Mouse (Mus musculus) Patski (cell line): ENCODE results near the gene Zpbp. TPM values are rescaled to one million over a fixed set of nuclear protein-coding genes. Genes with fewer than 3 reads are reported as not detected.

Source experiments
- ATAC-seq: fragments of 100-300 bp; one replicate; pipeline ENCODE4 v1.8.0; 2021
- CTCF ChIA-PET: fragments of 350-600 bp; sonication (Branson Sonifier 250); formaldehyde crosslinking; loops from one replicate; lab custom pipeline; 2022; ENCODE audit warnings: inconsistent platforms; lab: Charles Lee
- POLR2A ChIA-PET: fragments of 350-600 bp; sonication (Branson Sonifier 250); formaldehyde crosslinking; loops from one replicate; lab custom pipeline; 2022; ENCODE audit warnings: antibody characterized with exemption, inconsistent platforms; lab: Charles Lee
- DNase-seq: peaks from one replicate; pipeline ENCODE4 v3.0.0-alpha.2; 2011; ENCODE audit warnings: low read depth, low spot score
- H3K27me3 ChIP-seq: fragments of 371-371 bp; one replicate; pipeline ENCODE4 v1.5.1; 2021
- CTCF ChIP-seq: fragments of 100-300 bp; IDR thresholded peaks from one replicate; pipeline ENCODE4 v1.5.1; 2021
- in situ Hi-C: fragments of 300-500 bp; cut with MboI; formaldehyde crosslinking; loops from 3 replicates; pipeline ENCODE4 v1.11.1; 2018; ENCODE audit warnings: low pct_unique_long_range_greater_than_20kb, mixed read lengths
- polyA plus RNA-seq: library from polyadenylated mRNA; unstranded; gene quantifications from one replicate; pipeline ENCODE4 v1.2.3, GENCODE M21; 2021

The Zpbp gene
- 0.27 TPM for polyA plus RNA-seq

DNA sequence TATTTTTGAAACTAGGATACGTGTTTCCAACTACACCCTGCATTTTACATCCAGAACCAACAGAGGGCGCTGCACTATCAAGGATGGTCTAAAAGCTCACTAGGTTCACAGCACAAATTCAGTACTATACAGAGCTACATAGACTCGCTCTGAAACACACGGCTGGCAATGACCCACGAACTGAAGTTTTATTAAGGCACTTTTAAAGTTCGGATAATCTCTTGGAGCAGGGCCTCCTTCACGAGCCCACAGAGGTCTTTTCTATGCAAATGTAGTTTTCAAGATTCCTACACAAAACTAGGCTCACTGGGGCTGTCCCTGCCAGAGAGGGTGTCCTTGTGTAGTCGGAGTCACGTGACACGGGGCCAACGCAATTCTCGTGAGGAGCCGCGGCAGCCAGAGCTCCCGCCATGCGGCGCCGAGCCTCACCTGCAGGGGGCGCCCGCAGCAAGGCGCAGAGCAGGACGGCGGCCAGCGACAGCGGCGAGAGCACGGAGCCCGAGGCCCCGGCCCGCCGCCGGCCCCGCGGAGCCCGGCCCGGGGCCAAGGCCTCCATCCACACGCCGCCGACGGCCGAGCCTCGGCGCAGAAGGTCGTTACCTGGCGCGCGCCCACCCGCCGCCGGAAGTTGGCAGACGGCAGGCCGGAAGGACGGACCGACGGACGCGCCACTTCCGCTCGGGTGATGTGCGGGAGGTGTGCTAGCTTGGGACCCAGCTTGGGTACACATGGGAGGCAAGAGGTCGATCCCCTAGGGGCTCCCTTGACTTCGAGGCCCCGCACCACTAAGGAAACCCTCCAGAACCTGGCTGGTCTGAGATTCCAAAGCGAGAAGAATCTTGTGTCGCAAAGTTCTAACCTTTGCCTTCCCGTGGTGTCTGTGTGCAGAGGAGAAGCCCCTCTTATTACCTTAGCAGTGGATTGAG lies at the start of gene Zpbp, which contains the start of gene Spata48:
Gene Zpbp, minus strand, starts transcription at position 774 of the 926 bp plus-strand sequence.
Gene Spata48, plus strand, starts transcription at position 460 of the 926 bp plus-strand sequence.
- in situ Hi-C loops, result loop anchor here (25.0 kb wide), 1 partner anchor 325 kb away; no protein-coding TSS in a partner anchor
- DNase-seq (peak; percentile 33), ATAC-seq (peak; percentile 93)
- peak; percentile 84 for TF ChIP-seq CTCF
- POLR2A ChIA-PET, result no interaction called here
- peaks cover 18% of the 10 kb centered on the region for H3K27me3 ChIP-seq
- CTCF ChIA-PET, result interaction anchor here (0.7 to 1.0 kb wide), 2 partner anchors 9 to 326 kb away, joined by 3 to 5 read pairs; no protein-coding TSS in a partner anchor

DNA sequence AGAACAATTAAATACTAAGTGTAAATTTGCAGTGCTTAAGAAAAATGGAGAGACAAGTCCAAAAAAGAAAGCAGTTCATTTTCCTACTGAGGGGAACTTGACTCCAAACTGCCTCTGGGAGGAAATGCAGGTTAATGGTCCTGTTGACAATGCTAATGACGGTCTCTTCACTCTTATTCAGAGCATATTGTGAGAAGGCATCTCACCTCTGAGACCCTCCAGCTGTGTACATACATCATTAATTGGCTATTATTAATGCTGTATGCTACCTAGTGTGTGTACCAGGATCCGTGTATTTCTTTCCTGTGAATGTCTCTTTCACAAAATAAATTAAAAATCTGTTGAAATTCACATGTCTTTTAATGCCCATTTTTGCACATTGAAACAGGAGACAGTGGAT lies 47.2 kb upstream of the Zpbp start:
- TF ChIP-seq CTCF, result no peak
- CTCF ChIA-PET, result no interaction called here
- in situ Hi-C loops, result no loop called here
- peaks cover 4% of the 10 kb centered on the region for H3K27me3 ChIP-seq
- ATAC-seq, result no peak
- POLR2A ChIA-PET, result no interaction called here
- DNase-seq, result no peak

GRCm38 (mm10) chr11:11506187-11506586 lies 44.0 kb upstream of the Zpbp start:
- ChIA-PET POLR2A (no interaction called here), CTCF (interaction anchor here (1.2 kb wide), 1 partner anchor 282 kb away, joined by 5 read pairs; no protein-coding TSS in a partner anchor)
- no peak for TF ChIP-seq CTCF
- ATAC-seq (no peak), DNase-seq (no peak)
- in situ Hi-C loops, result no loop called here
- H3K27me3 ChIP-seq, result peaks cover 4% of the 10 kb centered on the region

DNA sequence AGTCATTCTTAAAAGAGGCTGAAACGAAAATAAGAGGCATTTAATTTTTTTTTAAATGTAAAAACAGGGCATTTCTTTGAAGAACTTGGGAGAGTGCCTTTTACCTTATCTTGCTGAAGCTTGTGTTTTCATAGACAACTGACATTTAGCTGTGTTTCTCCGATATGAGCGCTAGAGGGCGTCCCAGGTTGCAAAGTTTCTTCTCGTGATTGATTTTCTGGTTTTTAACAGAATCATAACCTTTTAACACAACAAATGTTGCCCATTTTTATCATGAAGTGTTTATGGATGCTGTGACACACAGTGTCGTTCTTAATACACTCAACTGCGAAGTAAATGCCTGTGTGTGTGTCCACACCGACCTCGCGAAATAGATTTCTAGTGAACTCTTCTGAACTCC lies 37.7 kb upstream of the Zpbp start:
- DNase-seq (no peak), ATAC-seq (no peak)
- peak; percentile 64 for TF ChIP-seq CTCF
- H3K27me3 ChIP-seq, result peaks cover 8% of the 10 kb centered on the region
- in situ Hi-C loops, result no loop called here
- CTCF ChIA-PET, result interaction anchor here (0.8 to 1.8 kb wide), 3 partner anchors 22 to 321 kb away, joined by 3 to 8 read pairs (median 3); no protein-coding TSS in a partner anchor
- POLR2A ChIA-PET, result no interaction called here

DNA sequence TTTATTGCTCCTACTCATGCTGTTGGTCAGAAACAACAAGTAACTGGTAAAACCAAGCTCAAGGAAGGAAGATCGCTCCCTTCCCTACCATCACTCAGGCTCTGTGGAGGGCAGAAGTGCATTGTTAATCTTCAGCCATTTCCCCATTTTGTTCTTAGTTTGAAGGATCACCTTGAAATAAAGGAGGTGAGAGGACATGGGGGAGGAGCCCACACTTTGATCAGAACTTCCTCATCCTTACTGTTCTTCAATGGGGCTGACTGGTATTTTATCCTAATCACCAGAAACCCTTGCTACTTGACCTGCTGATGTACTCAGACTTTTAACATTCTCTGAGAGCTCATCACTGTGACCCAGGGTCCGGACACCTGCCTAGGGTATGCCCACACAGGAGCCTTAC lies 33.5 kb upstream of the Zpbp start:
- no peak for ATAC-seq
- POLR2A ChIA-PET, result no interaction called here
- TF ChIP-seq CTCF, result no peak
- CTCF ChIA-PET, result no interaction called here
- no peak for DNase-seq
- in situ Hi-C loops, result no loop called here
- peaks cover 8% of the 10 kb centered on the region for H3K27me3 ChIP-seq

DNA sequence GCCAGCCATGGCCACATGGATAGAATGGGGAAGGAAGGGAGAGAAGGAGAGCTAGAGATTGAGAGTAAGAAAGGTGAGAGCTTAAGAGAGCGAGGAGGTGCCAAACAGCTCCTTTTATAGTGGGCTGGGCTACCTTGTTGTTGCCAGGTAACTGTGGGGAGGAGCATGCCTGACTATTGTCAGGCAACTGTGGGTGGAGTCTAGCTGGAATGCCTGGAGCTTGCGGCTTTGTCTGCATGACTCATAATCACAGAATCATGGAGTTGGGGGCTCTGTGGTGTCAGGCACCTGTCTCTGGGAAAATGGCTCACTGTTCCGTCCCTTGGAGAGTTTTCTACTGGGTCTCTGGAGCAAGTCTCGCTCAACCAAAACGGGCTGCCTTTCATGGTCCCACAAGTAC lies 29.8 kb upstream of the Zpbp start:
- POLR2A ChIA-PET, result no interaction called here
- CTCF ChIA-PET, result no interaction called here
- no peak for TF ChIP-seq CTCF
- no peak for DNase-seq
- peaks cover 9% of the 10 kb centered on the region for H3K27me3 ChIP-seq
- ATAC-seq, result no peak
- in situ Hi-C loops, result no loop called here

DNA sequence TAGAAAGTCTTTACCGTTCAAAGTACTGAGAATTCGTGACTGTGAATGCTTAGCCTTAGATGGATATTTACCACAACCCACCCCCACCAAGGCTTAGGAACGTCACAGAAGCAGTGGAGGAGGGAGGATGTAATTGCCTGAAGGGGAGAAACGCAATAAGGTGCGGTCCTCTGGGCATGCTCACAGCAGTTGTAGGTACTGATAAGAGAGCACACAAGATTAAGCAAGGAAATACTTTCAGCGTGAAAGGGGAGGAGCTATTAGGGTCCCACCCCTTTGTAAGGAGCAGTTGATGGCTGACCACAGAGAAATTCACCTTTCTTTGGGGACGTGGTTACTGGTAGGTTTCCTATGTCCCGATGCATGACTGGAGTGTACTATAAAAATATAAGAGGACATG lies 22.2 kb upstream of the Zpbp start:
- in situ Hi-C loops, result no loop called here

GRCm38 (mm10) chr11:11468924-11469323 lies 6.7 kb upstream of the Zpbp start:
- POLR2A ChIA-PET, result no interaction called here
- CTCF ChIA-PET, result no interaction called here

More for the DNA sequence above, 22.2 kb upstream of the Zpbp start:
- TF ChIP-seq CTCF, result no peak
- DNase-seq, result no peak
- ChIA-PET POLR2A (no interaction called here), CTCF (no interaction called here)
- H3K27me3 ChIP-seq, result peaks cover 13% of the 10 kb centered on the region
- no peak for ATAC-seq

GRCm38 (mm10) chr11:11462561-11462890 lies 318 bp upstream of the Zpbp start:
- ATAC-seq (no peak), DNase-seq (no peak)
- no peak for TF ChIP-seq CTCF
- peaks cover 18% of the 10 kb centered on the region for H3K27me3 ChIP-seq
- in situ Hi-C loops, result loop anchor here (25.0 kb wide), 1 partner anchor 325 kb away; no protein-coding TSS in a partner anchor
- ChIA-PET CTCF (no interaction called here), POLR2A (no interaction called here)

More at GRCm38 (mm10) chr11:11468924-11469323, 6.7 kb upstream of the Zpbp start:
- DNase-seq (no peak), ATAC-seq (no peak)
- H3K27me3 ChIP-seq, result peaks cover 5% of the 10 kb centered on the region
- in situ Hi-C loops, result loop anchor here (25.0 kb wide), 1 partner anchor 318 kb away; no protein-coding TSS in a partner anchor
- TF ChIP-seq CTCF, result no peak

DNA sequence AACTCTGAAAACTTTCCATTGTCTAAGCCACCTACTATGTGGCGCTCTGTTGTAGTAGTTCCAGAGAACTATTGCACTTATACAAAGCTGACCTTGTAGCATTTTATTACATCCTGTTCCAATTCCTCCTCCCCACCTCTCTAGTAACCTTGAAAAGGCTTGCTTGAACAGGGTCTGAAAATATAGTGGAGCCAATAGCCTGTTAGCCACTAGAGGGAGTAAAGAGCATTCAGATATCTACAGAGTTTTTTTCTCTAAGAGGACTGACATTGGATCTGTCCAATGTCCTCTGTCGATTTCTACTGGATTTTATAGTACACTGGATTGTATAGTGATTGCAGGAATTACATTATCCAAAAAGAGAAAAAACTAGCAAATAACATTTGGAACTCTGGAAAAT lies 7.2 kb downstream of the Zpbp start:
- ChIA-PET CTCF (no interaction called here), POLR2A (no interaction called here)
- in situ Hi-C loops, result loop anchor here (25.0 kb wide), 1 partner anchor 332 kb away; no protein-coding TSS in a partner anchor
- TF ChIP-seq CTCF, result peak; percentile 59
- DNase-seq (no peak), ATAC-seq (no peak)
- H3K27me3 ChIP-seq, result peaks cover 10% of the 10 kb centered on the region

GRCm38 (mm10) chr11:11417356-11417755 lies 44.9 kb downstream of the Zpbp start:
- no peak for DNase-seq
- CTCF ChIA-PET, result no interaction called here
- no peak for TF ChIP-seq CTCF
- in situ Hi-C loops, result no loop called here
- H3K27me3 ChIP-seq, result no peaks in the 10 kb centered on the region
- POLR2A ChIA-PET, result no interaction called here
- ATAC-seq, result no peak
